Mouse (Mus musculus): ENCODE results near the gene Ldlrad3. TPM values are rescaled to one million over a fixed set of nuclear protein-coding genes. Genes with fewer than 3 reads are reported as not detected.

Gene Ldlrad3
- 8.8 TPM for polyA plus RNA-seq (2014; fragmentation: Illumina TruSeq; extraction: RNeasy Lipid Tissue Mini Kit (QIAGEN cat#74804); ENCODE audit: low read depth, low replicate concordance)

GRCm38 (mm10) chr2:102185951-102186561 is at the start of gene Ldlrad3:
Gene Ldlrad3, minus strand, starts transcription at chr2:102186385.

Other genes starting within 250 kb of the Ldlrad3 start
- 47.0 TPM for gene Trim44, start 221.4 kb upstream of the Ldlrad3 start, polyA plus RNA-seq (2014; fragmentation: Illumina TruSeq; extraction: RNeasy Lipid Tissue Mini Kit (QIAGEN cat#74804); ENCODE audit: low read depth, low replicate concordance)

Measured in liver, adult 10 weeks (tissue).